Mouse (Mus musculus): ENCODE measurements around the gene Sall2.
"Not testable (repeated sequence)": the region's sequence is repeated elsewhere in the genome, so short reads cannot be mapped to it uniquely, and the experiment has no call there.

Sall2 gene

GRCm38 (mm10) chr14:52303517-52303916 is 25.0 kb downstream of the Sall2 start:
- not testable (repeated sequence) for DNase-seq (ENCODE audit: low spot score in 2 of 2)

DNA sequence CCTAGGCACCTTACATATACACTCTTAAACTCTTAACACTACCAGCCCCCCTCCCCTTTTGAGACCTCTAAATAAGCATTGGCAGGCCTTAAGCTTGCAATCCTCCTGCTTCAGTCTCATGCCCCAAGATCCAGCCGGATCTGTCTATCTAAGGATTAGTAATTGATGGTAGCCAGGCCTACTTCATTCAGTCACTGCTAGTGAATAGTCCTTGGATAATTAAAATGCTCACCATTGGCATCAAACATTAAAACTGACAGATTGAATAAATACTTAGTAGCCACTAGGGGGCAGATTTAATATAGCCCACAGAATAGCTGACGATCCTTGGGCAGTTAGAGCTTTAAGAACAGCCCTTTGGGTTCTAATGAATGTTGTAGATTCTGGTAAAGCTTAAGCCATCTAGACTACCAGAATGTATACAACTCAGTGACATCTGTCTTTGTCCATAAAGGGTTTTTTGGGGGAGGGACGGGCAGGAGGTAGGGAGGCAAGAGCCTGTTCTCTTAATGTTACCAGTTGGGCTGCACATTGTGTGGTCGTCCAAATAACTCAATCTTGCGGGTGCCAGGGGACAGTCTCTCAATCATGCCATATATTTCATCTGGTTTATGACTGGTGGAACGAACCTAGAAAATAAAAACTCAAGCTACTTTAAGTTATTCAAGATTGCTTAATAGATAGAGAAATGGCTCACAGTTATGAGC is 32.9 kb downstream of the Sall2 start:
- DNase-seq (ENCODE audit: low spot score in 2 of 2): no peak

DNA sequence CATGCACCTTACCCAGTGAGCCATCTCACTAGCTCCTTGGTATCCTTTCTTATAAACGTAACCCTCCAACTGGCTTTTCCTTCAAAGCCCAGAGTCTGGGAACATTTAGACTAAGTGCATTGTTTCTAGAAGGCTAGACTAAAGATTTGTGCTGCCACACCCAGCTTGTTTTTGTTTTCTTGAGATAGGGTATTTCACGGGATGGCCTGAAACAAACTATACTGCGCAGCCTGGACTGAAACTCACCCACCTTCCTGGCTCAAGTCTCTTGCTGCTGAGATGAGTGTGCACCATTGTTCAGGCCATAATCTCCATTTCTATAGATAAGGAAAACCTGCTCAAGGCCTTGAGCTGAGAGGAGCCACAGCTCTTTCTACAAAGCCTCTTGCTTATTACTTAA is 44.4 kb downstream of the Sall2 start:
- DNase-seq (ENCODE audit: low spot score in 2 of 2): no peak

- no peak for DNase-seq (ENCODE audit: low spot score in 2 of 2)
Measured at GRCm38 (mm10) chr14:52283629-52284028, 44.9 kb downstream of the Sall2 start.

- no peak for DNase-seq (ENCODE audit: low spot score in 2 of 2)
Measured at GRCm38 (mm10) chr14:52279747-52280120, 48.8 kb downstream of the Sall2 start.

GRCm38 (mm10) chr14:52278932-52279746 is 49.4 kb downstream of the Sall2 start, which contains the start of the genes Tox4 and Rab2b:
TSS of gene Tox4 (plus strand) at chr14:52279146.
TSS of gene Rab2b (minus strand) at chr14:52279545.
- peak; percentile 99 for DNase-seq (ENCODE audit: low spot score in 2 of 2)

DNA sequence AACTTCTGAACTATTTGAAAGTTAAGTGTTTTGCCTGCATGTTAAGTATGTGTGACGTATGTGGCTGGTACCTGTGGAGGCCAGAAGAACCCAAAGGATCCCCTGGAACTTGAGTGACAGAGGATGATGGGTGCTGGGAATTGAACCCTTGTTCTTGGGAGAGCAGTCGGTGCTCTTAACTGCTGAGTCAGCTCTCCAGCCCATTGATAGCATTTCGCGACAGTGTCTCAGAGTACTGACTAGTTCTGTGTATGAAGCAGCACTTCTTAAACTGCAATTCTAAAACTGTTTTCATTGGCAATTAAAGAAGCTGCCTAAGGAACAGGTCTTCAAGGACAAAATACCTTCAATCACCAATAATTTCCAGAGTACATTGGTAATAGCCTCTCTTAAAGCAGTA is 51.4 kb downstream of the Sall2 start:
- DNase-seq (ENCODE audit: low spot score in 2 of 2): no peak

GRCm38 (mm10) chr14:52272781-52273180 is 55.8 kb downstream of the Sall2 start:
- no peak for DNase-seq (ENCODE audit: low spot score in 2 of 2)
